Mouse (Mus musculus): ENCODE data around the gene Slc25a15.

- no peak for TF ChIP-seq USF1 (IDR thresholded peaks at IDR 0.05; ENCODE audit: low read depth)
- no peak for TF ChIP-seq TCF3 (IDR thresholded peaks at IDR 0.05; ENCODE audit: insufficient read length, low read depth)
- TF ChIP-seq POLR2A (IDR thresholded peaks at IDR 0.05; ENCODE audit: insufficient read length, low read depth), result no peak
- TF ChIP-seq MYOG (IDR thresholded peaks at IDR 0.05; ENCODE audit: control insufficient read depth in 1 of 3, insufficient read depth in 1 of 3, insufficient read length in 2 of 3, low read depth in 2 of 3), result no peak
- no peak for TF ChIP-seq E2F4 (IDR thresholded peaks at IDR 0.05; ENCODE audit: insufficient read depth)
- TF ChIP-seq MAX (IDR thresholded peaks at IDR 0.05; ENCODE audit: low read depth), result no peak
- TF ChIP-seq SRF (IDR thresholded peaks at IDR 0.05; ENCODE audit: control insufficient read depth, insufficient read length, low read depth), result no peak
Observed at GRCm38 (mm10) chr8:22411971-22412370, 13.6 kb upstream of the Slc25a15 start.

All from myocyte (in vitro differentiated cells).